Mouse (Mus musculus) spleen, adult 2 months (tissue): ENCODE data around the gene Ppm1b. TPM values are rescaled to one million over a fixed set of nuclear protein-coding genes. Genes with fewer than 3 reads are reported as not detected.
A peak's percentile ranks its signal among the peaks of the same experiment; 100 is the strongest.

Experiments used
- DNase-seq, 2 experiments: peaks; one replicate each; pipeline versions ENCODE4 v3.0.0 to v3.0.0-alpha.2; 2012 to 2021; ENCODE audit warnings: low spot score in 2 of 2, low read depth in 1 of 2
- H3K27ac ChIP-seq: fragments of 200-500 bp; 2 replicates; pipeline ENCODE4 v1.5.1; 2012; ENCODE audit warnings: low read length, inconsistent platforms; ENCODE audit not compliant: insufficient read depth
- H3K27me3 ChIP-seq: fragments of 200-500 bp; 2 replicates; pipeline ENCODE4 v1.6.1; 2012; ENCODE audit warnings: mild to moderate bottlenecking, moderate library complexity, low read length, inconsistent platforms; ENCODE audit not compliant: control insufficient read depth, insufficient read depth
- H3K36me3 ChIP-seq: fragments of 200-500 bp; 2 replicates; pipeline ENCODE4 v1.6.1; 2012; ENCODE audit warnings: mild to moderate bottlenecking, low read length, inconsistent platforms; ENCODE audit not compliant: control insufficient read depth, insufficient read depth
- H3K4me1 ChIP-seq: fragments of 200-500 bp; 2 replicates; pipeline ENCODE4 v1.6.1; 2011; ENCODE audit warnings: inconsistent platforms; ENCODE audit not compliant: control insufficient read depth, insufficient read depth, insufficient read length
- H3K4me3 ChIP-seq: fragments of 200-500 bp; 2 replicates; pipeline ENCODE4 v1.5.1; 2011; ENCODE audit warnings: mild to moderate bottlenecking, inconsistent platforms; ENCODE audit not compliant: insufficient read depth, insufficient read length; ENCODE audit errors: extremely low read depth
- CTCF ChIP-seq: fragments of 200-500 bp; IDR thresholded peaks from 2 replicates; pipeline ENCODE4 v1.5.1; 2011; ENCODE audit warnings: mild to moderate bottlenecking, inconsistent platforms; ENCODE audit not compliant: insufficient read depth, insufficient read length, insufficient replicate concordance; ENCODE audit errors: extremely low read depth
- POLR2A ChIP-seq: fragments of 200-500 bp; IDR thresholded peaks from 2 replicates; pipeline ENCODE4 v1.6.1; 2011; ENCODE audit warnings: low read depth, low read length, inconsistent platforms
- WGBS: fragments of 180-500 bp; shearing (Covaris S2); methylation state at CpG from one replicate; pipeline ENCODE4 v1.1.7; 2018; 5-methylcytosine and 5-hydroxymethylcytosine counted together
- polyA plus RNA-seq: library from polyadenylated mRNA; depleted of rRNA; stranded (reverse); fragments of >200 nt; gene quantifications from 2 replicates; pipeline ENCODE4 v1.2.3, GENCODE M21; 2012

Gene Ppm1b
- polyA plus RNA-seq, 1 experiment: 12.8 TPM

- Histone ChIP-seq H3K4me3 (no peak overlapping the region), H3K27ac (no peak overlapping the region), H3K27me3 (no peaks in the 10 kb centered on the region), H3K4me1 (no peaks in the 10 kb centered on the region), H3K36me3 (no peaks in the 10 kb centered on the region)
- 64% methylated on average over 2 of the region's 2 CpGs for WGBS
- no peak for TF ChIP-seq POLR2A
- DNase-seq: no peak
These were observed 13.5 kb upstream of the Ppm1b start for GRCm38 (mm10) chr17:84943033-84943393.

DNA sequence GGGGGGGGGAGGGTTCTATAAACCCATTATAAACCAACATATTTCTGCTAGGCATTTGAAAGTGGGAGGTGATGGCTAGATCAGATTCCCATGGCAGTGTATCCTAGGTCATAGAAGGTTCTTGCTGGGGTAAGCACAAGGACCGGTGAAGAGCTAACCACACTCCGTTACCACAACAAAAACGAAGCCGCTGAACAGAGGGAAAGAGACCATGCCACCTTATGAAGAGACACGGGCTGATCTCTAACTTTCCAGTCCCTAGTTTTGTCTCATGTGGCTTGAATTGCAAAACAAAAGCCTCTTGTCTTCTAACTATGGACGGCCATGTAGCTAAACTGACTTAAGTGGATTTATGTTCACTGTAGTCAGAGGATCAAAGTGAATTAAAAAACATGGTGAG lies 12.2 kb upstream of the Ppm1b start:
- Histone ChIP-seq H3K27ac (no peak overlapping the region), H3K27me3 (no peaks in the 10 kb centered on the region), H3K4me3 (no peak overlapping the region), H3K4me1 (no peaks in the 10 kb centered on the region), H3K36me3 (no peaks in the 10 kb centered on the region)
- TF ChIP-seq POLR2A: no peak
- no peak for TF ChIP-seq CTCF
- DNase-seq: no peak
- 75% methylated on average over 6 of the region's 6 CpGs for WGBS

DNA sequence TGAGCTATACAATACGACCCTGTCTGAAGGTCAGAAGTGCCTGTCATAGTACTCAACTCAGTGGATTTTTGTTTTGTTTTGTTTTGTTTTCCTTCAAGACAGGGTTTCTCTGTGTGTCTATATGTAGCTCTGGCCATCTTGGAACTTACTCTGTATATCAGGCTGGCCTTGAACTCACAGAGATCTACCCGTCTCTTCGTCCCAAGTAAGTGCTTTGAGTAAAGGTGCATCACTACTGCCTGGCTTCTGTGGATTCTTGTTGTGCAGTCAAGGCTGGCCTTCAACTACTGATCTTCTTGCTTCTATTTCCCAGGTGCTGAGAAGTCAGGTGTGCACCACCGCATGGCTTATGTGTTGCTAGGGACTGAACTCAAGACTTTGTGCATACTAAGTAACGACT lies 4.0 kb upstream of the Ppm1b start:
- no peak for TF ChIP-seq POLR2A
- whole genome bisulfite sequencing: 95% methylated on average over 5 of the region's 5 CpGs
- DNase-seq: no peak
- Histone ChIP-seq H3K27ac (no peak overlapping the region), H3K27me3 (no peaks in the 10 kb centered on the region), H3K36me3 (no peaks in the 10 kb centered on the region), H3K4me3 (no peak overlapping the region), H3K4me1 (no peaks in the 10 kb centered on the region)

DNA sequence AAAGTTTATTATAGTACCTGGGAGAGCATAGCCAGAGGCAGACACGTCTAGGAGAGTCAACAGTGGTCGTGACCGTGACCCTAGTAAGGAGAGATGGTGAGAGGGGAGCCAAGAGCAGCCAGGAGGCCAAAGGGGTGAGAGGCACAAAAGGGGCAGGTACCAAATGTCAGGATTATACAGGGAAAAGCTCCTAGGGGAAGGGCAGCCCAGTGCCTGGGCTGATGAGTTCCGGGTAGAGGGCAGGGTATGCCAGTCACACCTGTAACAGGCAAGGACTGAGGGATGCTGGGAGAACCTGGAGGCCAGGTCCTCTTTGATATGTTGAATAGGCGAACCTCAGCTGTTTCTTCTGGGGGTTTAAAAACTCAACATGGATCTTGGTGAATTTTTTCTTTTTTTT lies 2.8 kb upstream of the Ppm1b start:
- Histone ChIP-seq H3K27me3 (no peaks in the 10 kb centered on the region), H3K36me3 (no peaks in the 10 kb centered on the region), H3K27ac (no peak overlapping the region), H3K4me3 (no peak overlapping the region), H3K4me1 (no peaks in the 10 kb centered on the region)
- TF ChIP-seq CTCF: no peak
- TF ChIP-seq POLR2A: no peak
- no peak for DNase-seq
- 92% methylated on average over 5 of the region's 5 CpGs for WGBS

DNA sequence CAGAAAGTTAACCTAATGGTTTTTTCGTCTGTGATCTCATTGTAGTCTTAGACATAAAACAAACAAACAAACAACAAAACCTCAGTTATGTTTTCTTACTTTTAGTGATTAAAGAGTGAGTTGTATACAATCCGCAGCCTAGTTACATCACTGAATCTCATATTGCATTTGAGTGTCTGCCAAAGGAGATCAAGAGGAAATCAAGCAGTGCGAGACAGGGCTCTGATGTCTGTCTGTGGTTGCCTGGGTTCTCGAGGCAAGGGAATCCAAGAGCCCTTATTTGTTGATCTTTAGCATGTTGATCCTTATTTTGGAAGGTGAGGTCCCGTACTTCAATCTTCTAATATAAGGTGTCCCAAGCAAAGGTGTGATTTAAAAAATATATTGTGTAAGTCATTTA lies 1.7 kb upstream of the Ppm1b start:
- TF ChIP-seq CTCF (no peak), POLR2A (no peak)
- WGBS: 80% methylated on average over 5 of the region's 5 CpGs

DNA sequence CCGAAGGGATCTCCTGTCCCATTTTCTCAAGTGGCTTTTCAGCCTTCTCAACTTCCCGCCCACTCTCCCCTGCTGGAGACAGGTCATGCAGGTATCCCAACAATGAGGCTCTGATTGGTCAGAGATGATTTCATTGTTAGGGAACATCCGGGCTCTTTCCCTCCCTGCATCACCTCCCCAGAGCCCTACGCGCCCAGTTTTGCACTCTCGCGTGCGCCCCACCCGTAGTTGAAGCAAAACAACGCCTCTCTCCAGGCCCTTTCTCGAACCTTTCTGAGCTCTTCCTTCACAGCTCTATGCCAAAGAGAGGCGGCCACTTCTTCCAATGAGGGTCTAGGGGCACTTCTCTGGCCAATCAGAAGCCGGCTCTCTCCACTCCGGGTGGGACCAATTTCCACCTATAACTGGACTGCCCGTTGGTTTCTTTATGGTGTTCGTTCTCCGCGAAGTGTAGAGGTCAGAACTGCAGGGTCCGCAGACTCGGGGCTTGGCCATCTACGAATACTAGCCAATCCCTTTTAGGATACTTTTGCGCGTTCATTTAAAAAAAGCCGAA lies 468 bp downstream of the Ppm1b start:
- H3K27ac ChIP-seq: peak overlapping the region; percentile 96
- H3K4me3 ChIP-seq: peak overlapping the region; percentile 65
- under 1% methylated on average over 24 of the region's 24 CpGs for WGBS
- H3K36me3 ChIP-seq: no peaks in the 10 kb centered on the region
- peaks cover 6% of the 10 kb centered on the region for H3K4me1 ChIP-seq
- TF ChIP-seq CTCF (no peak), POLR2A (no peak)
- H3K27me3 ChIP-seq: no peaks in the 10 kb centered on the region
- DNase-seq: peak; percentile 84 to 92

More for the DNA sequence above, 1.7 kb upstream of the Ppm1b start:
- Histone ChIP-seq H3K4me1 (peaks cover 4% of the 10 kb centered on the region), H3K36me3 (no peaks in the 10 kb centered on the region), H3K4me3 (no peak overlapping the region), H3K27ac (no peak overlapping the region), H3K27me3 (no peaks in the 10 kb centered on the region)
- no peak for DNase-seq

DNA sequence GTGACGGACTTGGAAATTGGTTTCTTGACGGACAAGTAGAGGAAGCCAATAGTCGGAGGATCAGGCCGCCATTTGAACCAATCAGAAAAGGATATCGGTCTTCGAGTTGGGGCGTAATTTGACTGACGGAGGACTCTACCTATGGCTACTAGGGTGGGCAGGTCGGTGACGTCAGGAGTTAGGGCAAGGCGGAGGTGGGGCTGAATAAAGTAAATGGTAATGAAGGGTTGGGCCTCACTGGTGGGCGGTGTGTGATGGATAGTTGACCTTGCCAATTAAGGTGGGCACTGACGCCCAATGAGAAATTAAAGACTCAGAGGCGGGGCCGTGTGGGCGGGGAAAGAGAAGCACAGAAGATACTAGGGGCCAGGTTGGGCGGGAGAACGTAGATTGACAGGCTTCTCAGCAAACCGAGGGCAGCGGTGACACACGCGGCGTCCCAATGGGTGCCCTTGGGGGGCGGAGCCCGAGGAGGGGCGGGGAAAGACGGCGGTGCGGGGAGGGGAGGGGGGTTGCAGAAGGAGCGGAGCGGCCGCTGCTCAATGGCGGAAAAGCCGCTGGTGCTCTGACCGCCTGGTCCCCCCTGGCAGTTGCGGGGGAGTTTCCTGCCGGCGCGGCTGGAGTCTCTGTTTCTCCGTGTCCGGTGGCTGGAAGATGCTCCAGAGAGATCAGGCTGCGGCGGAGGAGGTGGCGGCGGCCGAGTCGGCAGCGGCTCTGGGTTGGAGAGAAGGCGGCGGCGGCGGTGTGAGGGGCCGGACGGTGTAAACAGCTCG lies 1.1 kb downstream of the Ppm1b start:
- H3K4me1 ChIP-seq: peaks cover 6% of the 10 kb centered on the region
- TF ChIP-seq POLR2A: peak; percentile 92
- TF ChIP-seq CTCF: no peak
- no peaks in the 10 kb centered on the region for H3K36me3 ChIP-seq
- peak overlapping the region; percentile 96 for H3K27ac ChIP-seq
- H3K27me3 ChIP-seq: no peaks in the 10 kb centered on the region
- under 1% methylated on average over 51 of the region's 55 CpGs for WGBS
- DNase-seq: peak; percentile 100
- peak overlapping the region; percentile 96 for H3K4me3 ChIP-seq
